Mouse (Mus musculus) small intestine, adult 2 months (tissue): ENCODE measurements around the gene F11r. TPM values are rescaled to one million over a fixed set of nuclear protein-coding genes. Genes with fewer than 3 reads are reported as not detected.
A peak's percentile ranks its signal among the peaks of the same experiment; 100 is the strongest.

Experiments
- H3K27ac ChIP-seq: fragments of 200-500 bp; 2 replicates; pipeline ENCODE4 v1.5.1; 2012; ENCODE audit warnings: low read depth, low read length, control low read depth, inconsistent platforms; ENCODE audit not compliant: insufficient read depth
- H3K27me3 ChIP-seq: fragments of 200-500 bp; 2 replicates; pipeline ENCODE4 v1.6.1; 2012; ENCODE audit warnings: mild to moderate bottlenecking, moderate library complexity, low read length, inconsistent platforms; ENCODE audit not compliant: control insufficient read depth, insufficient read depth
- H3K36me3 ChIP-seq: fragments of 200-500 bp; 2 replicates; pipeline ENCODE4 v1.6.1; 2012; ENCODE audit warnings: mild to moderate bottlenecking, low read length, control low read depth, inconsistent platforms; ENCODE audit not compliant: control insufficient read depth, insufficient read depth
- H3K4me1 ChIP-seq: fragments of 200-500 bp; 2 replicates; pipeline ENCODE4 v1.6.1; 2012; ENCODE audit warnings: low read length, inconsistent platforms, mixed read lengths; ENCODE audit not compliant: control insufficient read depth, insufficient read depth, insufficient read length
- H3K4me3 ChIP-seq: fragments of 200-500 bp; 2 replicates; pipeline ENCODE4 v1.5.1; 2012; ENCODE audit warnings: low read depth, mild to moderate bottlenecking, control low read depth, inconsistent platforms, low read length, moderate library complexity
- CTCF ChIP-seq: fragments of 200-500 bp; IDR thresholded peaks from 2 replicates; pipeline ENCODE4 v1.5.1; 2012; ENCODE audit warnings: low read depth, mild to moderate bottlenecking, control low read depth, inconsistent platforms, low read length, moderate library complexity, mixed read lengths; ENCODE audit not compliant: insufficient replicate concordance, insufficient read length; ENCODE audit errors: extremely low read depth
- POLR2A ChIP-seq: fragments of 200-500 bp; IDR thresholded peaks from 2 replicates; pipeline ENCODE4 v1.6.1; 2012; ENCODE audit warnings: low read depth, mild to moderate bottlenecking, control low read depth, inconsistent platforms, low read length, moderate library complexity
- WGBS: fragments of 180-500 bp; shearing (Covaris S2); methylation state at CpG from one replicate; pipeline ENCODE4 v1.1.7; 2018; 5-methylcytosine and 5-hydroxymethylcytosine counted together
- polyA plus RNA-seq: library from polyadenylated mRNA; depleted of rRNA; stranded (reverse); fragments of >200 nt; gene quantifications from 2 replicates; pipeline ENCODE4 v1.2.3, GENCODE M21; 2012

F11r gene
- polyA plus RNA-seq, 1 experiment, result 142 TPM

GRCm38 (mm10) chr1:171494241-171494640 lies 56.9 kb downstream of the F11r start:
- no peaks in the 10 kb centered on the region for H3K27me3 ChIP-seq
- WGBS, result 93% methylated on average over 13 of the region's 13 CpGs
- H3K4me1 ChIP-seq, result no peaks in the 10 kb centered on the region
- no peaks in the 10 kb centered on the region for H3K36me3 ChIP-seq
- no peak for TF ChIP-seq CTCF
- no peak for TF ChIP-seq POLR2A
- no peak overlapping the region for H3K4me3 ChIP-seq
- H3K27ac ChIP-seq, result no peak overlapping the region

- H3K27me3 ChIP-seq, result no peaks in the 10 kb centered on the region
- WGBS, result 90% methylated on average over 6 of the region's 6 CpGs
- no peak overlapping the region for H3K4me3 ChIP-seq
- H3K36me3 ChIP-seq, result no peaks in the 10 kb centered on the region
- TF ChIP-seq CTCF, result no peak
- no peak for TF ChIP-seq POLR2A
- no peaks in the 10 kb centered on the region for H3K4me1 ChIP-seq
- no peak overlapping the region for H3K27ac ChIP-seq
Measured at GRCm38 (mm10) chr1:171495371-171495770, 58.0 kb downstream of the F11r start.

- TF ChIP-seq CTCF (no peak), POLR2A (no peak)
- Histone ChIP-seq H3K36me3 (no peaks in the 10 kb centered on the region), H3K4me3 (no peak overlapping the region), H3K4me1 (no peaks in the 10 kb centered on the region; the same call in 1 of the 2 replicates), H3K27me3 (no peaks in the 10 kb centered on the region), H3K27ac (no peak overlapping the region)
- 92% methylated on average over 5 of the region's 5 CpGs for WGBS
Measured at GRCm38 (mm10) chr1:171499856-171500255, 62.5 kb downstream of the F11r start.

- Histone ChIP-seq H3K27me3 (no peaks in the 10 kb centered on the region), H3K36me3 (no peaks in the 10 kb centered on the region), H3K4me3 (no peak overlapping the region), H3K4me1 (no peaks in the 10 kb centered on the region; the same call in 1 of the 2 replicates), H3K27ac (no peak overlapping the region)
- no peak for TF ChIP-seq CTCF
- no peak for TF ChIP-seq POLR2A
- 58% methylated on average over 6 of the region's 6 CpGs for WGBS
Measured at GRCm38 (mm10) chr1:171501016-171501610, 63.8 kb downstream of the F11r start.

GRCm38 (mm10) chr1:171501636-171502080 lies 64.3 kb downstream of the F11r start:
- H3K4me1 ChIP-seq, result no peaks in the 10 kb centered on the region; the same call in 1 of the 2 replicates
- H3K4me3 ChIP-seq, result peak overlapping the region; percentile 32; the same call in 1 of the 2 replicates
- 6% methylated on average over 5 of the region's 5 CpGs for WGBS
- H3K27ac ChIP-seq, result no peak overlapping the region
- no peak for TF ChIP-seq POLR2A
- peak; percentile 50; the same call in 1 of the 2 replicates for TF ChIP-seq CTCF
- no peaks in the 10 kb centered on the region for H3K36me3 ChIP-seq
- no peaks in the 10 kb centered on the region for H3K27me3 ChIP-seq

GRCm38 (mm10) chr1:171502388-171503249 lies 65.3 kb downstream of the F11r start:
- H3K27me3 ChIP-seq, result no peaks in the 10 kb centered on the region
- no peaks in the 10 kb centered on the region; the same call in 1 of the 2 replicates for H3K4me1 ChIP-seq
- H3K4me3 ChIP-seq, result no peak overlapping the region; the same call in 1 of the 2 replicates
- peak; percentile 63; the same call in 1 of the 2 replicates for TF ChIP-seq CTCF
- no peak for TF ChIP-seq POLR2A
- no peaks in the 10 kb centered on the region for H3K36me3 ChIP-seq
- no peak overlapping the region; the same call in 1 of the 2 replicates for H3K27ac ChIP-seq
- WGBS, result 1% methylated on average over 14 of the region's 14 CpGs

- Histone ChIP-seq H3K27me3 (no peaks in the 10 kb centered on the region), H3K4me3 (peak within 1 kb of the TSS; percentile 70), H3K27ac (peak within 1 kb of the TSS; percentile 94), H3K4me1 (no peaks in the 10 kb centered on the region; the same call in 1 of the 2 replicates), H3K36me3 (no peaks in the 10 kb centered on the region)
- under 1% methylated on average over 19 of the region's 19 CpGs for WGBS
- no peak; the same call in 1 of the 2 replicates for TF ChIP-seq POLR2A
- peak; percentile 79; the same call in 1 of the 2 replicates for TF ChIP-seq CTCF
Measured at GRCm38 (mm10) chr1:171503250-171503591, 65.9 kb downstream of the F11r start, which contains the start of gene Alyref2. TSS of gene Alyref2 (plus strand) at chr1:171503478.
